Mouse (Mus musculus): Measurements from ENCODE around the gene Nck2.
"Not testable (repeated sequence)": the region's sequence is repeated elsewhere in the genome, so short reads cannot be mapped to it uniquely, and the experiment has no call there.

Gene Nck2

DNA sequence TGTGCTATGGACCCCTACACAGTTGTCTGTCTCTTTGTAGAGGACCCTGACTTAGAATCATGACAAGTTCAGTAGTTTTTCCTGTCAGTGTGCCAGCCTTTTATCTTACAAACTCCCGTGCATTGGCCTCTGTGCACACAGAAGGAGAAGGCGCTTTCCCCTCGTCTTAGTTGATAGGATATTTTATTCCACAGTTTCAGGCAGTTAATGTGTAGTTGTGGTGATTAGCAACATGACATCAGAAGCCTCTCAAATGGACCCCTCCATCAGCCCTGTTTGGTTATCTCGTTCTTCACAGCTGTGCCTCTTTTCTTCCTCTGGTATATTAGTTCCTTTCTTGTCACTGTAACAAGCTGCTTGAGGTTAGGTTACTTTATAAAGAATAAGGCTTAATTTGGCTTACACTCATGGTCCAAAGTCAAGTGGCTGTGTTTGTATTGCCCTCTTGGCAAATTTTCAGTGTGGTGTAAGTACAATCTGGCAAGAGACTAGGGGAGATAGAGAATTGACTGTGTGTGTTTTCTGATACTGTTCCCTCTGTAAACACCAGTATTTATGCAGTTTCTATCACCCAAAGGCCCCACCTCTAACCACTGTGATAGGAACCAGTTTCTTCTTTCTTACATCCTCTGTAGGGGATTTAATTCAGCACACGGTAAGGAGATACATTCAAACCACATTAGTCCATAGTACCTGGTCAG lies 89.8 kb downstream of the Nck2 start:
- no peak for DNase-seq (ENCODE audit: low spot score in 2 of 2)

DNA sequence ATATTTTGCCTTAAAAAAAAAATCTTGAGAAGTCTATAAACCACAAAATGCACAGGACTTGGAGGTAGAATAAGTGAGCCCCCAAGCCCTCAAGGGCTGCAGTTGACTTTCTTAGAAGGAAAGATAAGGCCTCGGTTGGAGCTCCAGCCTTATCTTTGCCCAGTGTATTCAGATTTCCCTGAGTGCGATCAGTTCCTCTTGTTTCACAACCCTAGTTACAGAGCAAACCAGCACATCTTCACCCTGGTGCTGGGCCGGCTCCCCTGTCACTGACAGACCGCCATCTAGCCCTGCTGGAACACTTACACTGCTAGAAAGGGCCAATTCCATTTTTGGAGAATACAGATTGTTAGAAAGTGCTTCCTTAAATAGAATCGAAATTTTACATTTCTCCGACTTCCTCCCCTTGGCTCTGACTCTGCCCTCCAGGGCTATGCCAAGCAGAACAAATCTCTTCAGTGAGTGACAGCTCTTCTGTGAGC lies 91.2 kb downstream of the Nck2 start:
- no peak for DNase-seq (ENCODE audit: low spot score in 2 of 2)

DNA sequence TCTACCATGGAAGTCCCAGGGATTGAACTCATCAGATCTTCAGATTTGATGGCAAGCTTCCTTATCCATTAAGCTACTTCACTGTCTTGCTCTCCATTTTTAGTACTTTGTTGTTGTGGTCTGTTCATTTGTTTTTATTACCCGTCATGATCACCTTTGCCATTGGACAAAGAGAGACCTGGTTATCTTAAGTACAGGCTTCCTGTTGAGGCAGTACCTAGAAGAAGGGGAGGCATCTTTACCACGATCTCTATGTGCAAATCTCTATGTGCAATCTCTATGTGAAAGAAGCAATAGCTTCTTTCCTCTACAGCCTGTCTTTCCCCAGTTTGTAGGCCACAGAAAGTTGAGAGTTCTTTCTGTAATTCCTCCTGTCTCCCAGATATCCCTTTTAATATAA lies 91.9 kb downstream of the Nck2 start:
- no peak for DNase-seq (ENCODE audit: low spot score in 2 of 2)

DNA sequence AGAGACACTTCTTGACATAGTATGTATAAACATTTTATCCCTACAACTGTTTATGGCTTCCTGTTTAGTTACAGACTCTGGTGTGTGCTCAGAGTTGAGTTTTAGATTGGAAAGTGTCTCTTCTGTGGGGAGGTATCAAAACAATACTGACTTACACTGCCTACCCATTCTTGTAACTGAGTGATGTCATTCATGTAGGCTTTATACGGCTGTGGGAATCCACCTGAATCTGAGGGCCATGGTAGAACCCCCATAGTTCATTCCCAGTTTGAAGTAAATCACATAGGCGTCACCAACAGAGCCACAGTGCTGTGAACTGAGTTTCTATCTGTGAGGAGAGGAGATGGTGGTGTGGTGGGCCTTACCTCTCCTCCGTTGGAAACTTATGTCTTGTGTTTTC lies 92.6 kb downstream of the Nck2 start:
- DNase-seq (ENCODE audit: low spot score in 2 of 2): no peak

DNA sequence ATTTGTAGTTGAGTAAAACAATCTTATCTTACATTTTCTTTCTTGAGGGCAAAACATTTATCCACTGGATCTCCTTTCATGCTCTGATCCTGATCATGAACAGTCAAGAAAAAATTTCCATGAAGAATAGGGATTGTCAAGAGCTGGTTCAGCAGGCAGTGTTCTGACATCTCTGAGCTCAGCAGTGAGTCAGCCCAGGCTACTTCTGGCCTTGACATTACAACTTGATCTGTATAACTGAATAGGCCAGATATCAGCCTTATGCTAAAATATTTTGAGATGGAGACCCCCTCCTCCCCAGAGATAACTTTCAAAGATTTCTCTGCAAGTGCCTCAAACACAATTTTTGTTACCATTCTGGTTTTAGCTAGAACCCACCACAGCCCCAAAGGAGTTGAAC lies 93.1 kb downstream of the Nck2 start:
- DNase-seq (ENCODE audit: low spot score in 2 of 2): no peak

DNA sequence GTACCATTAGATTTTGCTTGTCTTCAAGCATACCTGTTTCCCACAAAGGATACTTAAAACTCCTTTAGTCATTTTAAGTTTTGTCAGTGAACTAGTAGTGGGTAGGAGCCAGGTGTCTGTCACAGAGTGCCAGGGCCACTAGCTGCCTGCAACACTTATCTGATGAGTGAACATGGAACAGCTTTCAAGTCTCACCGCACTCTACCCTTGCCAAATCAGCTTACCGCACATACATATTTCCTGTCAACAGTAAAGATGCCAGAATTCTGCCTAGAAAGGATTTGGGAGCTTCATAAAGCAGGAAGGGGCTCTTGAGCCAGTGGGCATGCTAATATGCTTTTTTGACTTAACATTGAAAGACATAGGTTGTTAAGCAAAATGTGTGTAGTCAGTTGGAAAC lies 94.3 kb downstream of the Nck2 start:
- no peak for DNase-seq (ENCODE audit: low spot score in 2 of 2)

DNA sequence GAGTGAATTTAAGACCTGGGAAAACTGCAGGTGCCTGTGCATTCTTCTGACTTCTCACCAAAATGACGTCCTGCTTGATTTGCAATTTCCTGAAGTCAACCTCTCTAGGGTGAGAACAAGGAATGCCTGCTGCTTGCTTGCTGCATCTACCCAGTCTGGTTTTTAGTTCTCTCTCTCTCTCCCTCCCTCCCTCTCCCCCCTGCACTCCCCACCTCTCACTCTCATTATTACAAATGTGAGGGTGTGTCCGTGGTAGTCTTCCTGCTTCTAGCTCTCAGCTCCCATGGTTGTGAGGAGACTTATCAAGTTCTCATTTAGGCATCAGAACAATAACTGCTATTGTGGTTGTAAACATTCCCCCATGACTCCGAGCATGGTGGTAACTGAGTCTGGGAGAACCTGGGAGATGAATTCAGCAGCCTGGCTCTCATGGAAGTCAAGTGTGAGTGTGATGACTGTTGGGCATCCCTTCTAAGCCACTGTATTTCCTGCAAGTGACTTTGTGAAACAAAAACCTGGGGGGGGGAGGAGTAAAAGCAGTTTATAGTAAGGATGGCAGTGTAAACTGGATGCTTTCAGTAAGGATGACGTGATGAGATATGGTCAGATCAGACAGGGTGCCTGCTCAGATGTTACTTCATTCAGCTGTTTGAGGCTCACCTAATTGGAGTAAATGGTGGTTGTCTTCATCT lies 95.5 kb downstream of the Nck2 start:
- no peak for DNase-seq (ENCODE audit: low spot score in 2 of 2)

DNA sequence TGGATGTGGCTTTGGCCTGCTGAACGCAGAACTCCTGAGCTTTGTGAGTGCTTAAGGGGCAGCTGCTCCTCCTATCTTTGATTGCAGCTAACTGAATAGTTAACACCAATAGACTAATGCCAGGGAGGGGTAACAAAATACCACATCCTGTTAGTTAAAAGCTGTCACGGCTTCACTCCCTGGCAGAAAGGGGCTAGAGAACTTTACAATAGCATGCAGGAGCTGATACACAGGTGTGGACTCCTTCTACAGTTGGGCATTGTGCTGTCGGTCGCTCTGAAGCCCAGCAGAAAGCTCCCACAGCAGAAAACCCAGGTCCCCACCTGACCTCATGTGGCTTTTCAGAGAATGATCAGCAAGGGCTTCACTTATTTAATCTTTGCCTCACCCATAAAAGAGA lies 98.0 kb downstream of the Nck2 start:
- DNase-seq (ENCODE audit: low spot score in 2 of 2): no peak

DNA sequence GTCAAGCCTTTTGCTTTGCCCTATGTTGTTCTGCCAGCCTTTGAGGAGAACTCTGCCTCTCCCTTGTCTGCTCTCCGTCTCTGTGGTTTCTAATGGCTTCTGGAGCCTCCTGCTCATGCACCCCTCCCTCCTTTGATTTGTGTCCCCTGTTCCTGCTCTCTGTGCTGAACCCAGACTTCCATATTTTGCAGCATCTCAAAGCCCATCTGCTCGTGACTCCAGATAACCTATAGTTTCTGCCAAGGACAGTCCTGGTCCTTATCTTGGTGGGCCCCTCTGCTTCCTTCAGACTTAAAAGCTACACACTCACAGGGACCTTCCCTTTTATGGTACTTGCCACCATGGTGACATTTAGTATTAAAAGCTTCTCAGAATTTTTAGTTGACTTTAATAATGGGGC lies 103.3 kb downstream of the Nck2 start:
- no peak for DNase-seq (ENCODE audit: low spot score in 2 of 2)

DNA sequence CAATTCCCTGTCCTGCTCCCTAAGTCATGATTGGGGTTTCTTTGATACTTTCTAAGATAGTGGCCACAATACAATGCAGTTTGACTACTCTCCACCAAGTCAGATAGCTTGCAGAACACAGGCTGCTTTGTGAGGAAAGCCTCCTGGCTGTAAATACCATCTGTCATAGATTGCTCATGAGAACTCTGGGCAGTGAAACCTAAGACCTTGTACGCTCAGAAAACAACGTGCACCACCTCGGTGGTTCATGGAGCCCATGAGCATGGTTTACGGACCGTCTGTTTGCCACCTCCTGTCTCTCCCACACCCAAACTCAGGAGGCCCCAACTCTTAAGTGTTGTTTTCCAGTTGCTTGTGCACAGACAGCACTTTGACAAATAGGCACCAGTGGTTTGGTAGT lies 104.4 kb downstream of the Nck2 start:
- no peak for DNase-seq (ENCODE audit: low spot score in 2 of 2)

DNA sequence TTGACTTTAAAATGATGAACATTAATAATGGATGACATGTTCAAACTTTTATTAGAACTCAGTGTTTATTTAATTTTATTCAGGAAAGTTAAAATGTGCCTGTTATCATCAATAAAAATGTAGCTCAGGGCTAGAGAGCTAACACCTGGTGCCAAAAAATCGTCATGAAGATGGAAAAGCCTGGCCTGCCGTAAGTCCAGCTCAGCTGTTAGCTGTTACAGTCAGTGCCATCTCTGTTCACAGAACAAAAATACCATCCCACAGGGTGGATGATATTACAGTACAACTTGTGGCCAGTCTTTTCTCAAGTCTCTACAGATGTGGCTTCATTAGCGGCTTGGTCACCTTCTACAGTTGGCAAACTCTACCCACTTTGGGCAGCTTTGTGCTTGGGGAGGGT lies 106.1 kb downstream of the Nck2 start:
- DNase-seq (ENCODE audit: low spot score in 2 of 2): no peak

DNA sequence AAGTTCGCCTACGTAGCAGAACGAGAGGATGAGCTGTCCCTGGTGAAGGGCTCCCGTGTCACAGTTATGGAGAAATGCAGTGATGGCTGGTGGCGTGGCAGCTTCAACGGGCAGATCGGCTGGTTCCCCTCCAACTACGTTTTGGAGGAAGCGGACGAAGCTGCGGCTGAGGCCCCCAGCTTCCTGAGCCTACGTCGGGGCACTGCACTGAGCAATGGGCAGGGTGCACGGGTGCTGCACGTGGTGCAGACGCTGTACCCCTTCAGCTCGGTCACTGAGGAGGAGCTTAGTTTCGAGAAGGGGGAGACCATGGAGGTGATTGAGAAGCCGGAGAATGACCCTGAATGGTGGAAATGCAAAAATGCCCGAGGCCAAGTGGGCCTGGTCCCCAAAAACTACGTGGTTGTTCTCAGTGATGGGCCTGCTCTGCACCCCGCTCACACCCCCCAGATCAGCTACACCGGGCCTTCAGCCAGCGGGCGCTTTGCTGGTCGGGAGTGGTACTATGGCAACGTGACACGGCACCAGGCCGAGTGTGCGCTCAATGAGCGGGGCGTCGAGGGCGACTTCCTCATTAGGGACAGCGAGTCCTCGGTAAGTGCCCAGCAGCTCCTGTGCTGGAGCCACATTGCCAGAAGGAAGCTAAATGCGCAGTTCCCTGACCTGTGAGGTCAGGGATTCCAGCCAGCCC lies 109.8 kb downstream of the Nck2 start:
- DNase-seq (ENCODE audit: low spot score in 2 of 2): not testable (repeated sequence)

DNA sequence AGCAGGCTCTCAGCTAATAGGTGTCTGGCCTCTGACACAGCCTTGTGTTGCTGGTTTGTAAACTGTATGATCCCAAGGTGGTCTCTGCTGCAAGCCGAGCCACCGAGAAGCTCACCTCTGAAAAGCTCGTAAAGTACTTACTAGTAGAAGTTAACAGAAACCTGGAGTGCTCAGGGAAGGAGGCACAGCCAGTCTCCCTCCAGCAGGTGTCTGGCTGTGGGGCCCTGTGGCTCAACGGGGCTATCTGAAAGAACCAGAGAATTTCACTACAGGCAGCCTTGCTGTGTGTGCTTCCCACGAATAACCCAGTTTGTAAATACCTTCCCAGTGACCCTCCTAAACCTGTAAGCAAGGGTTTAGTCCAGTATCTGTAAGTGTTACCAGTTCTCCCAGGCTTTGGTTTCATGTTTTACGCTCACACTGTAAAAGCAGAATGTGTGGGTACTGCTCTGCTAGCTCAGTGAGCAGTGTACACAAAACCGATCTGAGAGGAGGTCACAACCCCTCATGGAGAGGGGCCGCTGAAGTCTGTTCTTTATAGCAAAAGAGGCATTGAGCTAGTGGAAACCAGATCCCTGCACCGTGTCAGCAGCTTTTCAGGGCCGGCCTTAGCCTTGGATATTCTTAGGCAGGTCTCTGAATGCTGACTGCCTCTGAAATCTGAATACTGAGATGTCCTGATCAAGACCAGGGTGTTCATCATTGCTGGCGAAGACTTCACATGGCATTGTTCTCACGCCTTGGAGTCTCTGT lies 111.0 kb downstream of the Nck2 start:
- no peak for DNase-seq (ENCODE audit: low spot score in 2 of 2)

DNA sequence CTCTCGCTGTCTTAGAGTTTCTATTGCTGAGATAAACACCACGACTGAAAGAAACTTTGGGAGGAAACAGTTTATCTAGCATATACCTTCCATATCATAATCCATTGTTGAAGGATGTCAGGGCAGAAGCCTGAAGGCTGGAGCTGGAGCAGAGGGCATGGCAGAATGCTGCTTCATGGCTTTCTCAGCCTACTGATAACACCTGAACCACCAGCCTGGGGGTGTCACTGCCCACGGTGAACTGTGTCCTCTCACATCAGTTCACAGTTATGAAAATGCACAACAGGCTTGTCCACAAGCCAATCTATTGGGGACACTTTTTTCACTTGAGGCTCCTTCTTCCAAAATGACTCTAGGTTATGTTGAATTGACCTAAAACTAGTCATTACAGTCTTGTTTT lies 114.0 kb downstream of the Nck2 start:
- no peak for DNase-seq (ENCODE audit: low spot score in 2 of 2)

DNA sequence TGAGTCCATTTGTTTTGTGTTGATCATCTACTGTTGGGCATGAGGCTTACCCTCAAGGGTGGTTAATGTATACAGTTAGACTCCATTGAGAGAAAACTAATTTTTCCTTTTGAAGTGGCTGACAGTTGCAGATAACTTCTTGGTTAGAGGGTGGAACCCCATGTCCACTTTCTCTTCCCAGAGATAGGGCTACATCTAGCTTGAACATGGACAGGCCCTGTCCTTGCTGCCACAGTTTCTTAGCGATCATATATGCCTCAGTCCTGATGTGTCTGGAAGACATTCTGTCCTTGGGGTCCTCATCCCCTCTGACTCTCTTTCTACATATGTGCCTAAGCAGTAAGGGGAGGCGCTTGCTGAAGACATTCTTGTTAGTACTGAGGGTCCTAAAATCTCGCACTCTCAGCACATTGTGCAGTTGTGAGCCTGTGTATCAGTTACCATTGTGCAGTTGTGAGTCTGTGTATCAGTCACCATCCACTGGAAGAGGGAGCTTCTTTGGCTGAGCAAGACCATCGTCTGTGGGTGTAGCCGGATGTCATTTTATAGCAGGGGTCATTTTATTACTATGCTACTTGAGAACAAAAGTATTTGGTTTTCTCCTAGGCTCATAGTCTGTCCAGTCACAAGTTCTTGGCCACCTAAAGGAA lies 114.8 kb downstream of the Nck2 start:
- DNase-seq (ENCODE audit: low spot score in 2 of 2): no peak

DNA sequence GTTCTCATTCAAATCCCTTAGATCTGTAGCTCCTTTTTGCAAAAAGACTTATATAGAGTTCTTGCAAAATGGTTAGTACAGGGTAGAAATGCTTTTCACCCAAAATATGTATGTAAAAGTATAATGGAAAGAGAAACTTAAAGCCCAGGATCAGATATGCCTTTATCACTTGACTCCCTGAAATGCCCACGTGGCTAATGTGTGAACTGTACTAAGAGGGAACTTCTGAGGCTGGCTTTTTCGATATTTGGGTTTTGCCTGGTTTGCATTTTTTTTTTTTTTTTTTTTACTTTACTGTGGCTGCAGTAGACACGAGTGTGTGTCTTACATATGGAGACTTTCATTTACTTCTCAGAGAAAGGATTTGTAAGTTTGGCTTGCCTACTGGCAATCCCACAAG lies 116.7 kb downstream of the Nck2 start:
- DNase-seq (ENCODE audit: low spot score in 2 of 2): no peak

DNA sequence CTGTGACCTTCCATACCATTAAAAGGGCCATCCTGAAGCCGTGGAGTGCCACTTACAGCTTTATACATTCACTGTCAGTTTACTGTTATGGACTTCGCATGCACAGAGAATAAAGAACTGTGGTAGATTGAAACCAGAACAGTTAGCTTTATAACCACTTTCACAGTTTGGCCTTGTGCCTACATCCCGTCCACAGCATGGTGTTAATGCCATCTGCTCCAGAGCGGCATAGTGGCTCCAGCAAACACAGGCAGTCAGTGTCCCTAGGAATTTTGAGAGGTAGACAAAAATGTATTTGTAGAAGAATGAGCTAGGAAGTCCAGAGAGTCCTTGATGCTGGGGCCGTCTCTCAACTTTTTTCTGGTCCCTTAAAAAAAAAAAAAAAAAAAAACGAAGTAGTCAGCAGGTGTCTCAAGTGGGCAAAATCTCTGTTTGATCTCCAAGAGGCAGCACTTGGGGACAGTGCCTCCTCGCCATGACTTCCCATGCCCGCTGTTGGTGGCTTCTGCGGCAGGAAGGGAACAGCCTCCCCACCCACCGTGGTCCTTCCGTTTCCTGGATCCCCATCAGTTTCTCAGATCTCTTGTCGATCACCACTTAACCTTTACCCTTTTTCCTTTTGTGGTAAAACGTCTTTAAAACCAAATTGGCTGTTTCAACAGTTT lies 117.8 kb downstream of the Nck2 start:
- no peak for DNase-seq (ENCODE audit: low spot score in 2 of 2)

DNA sequence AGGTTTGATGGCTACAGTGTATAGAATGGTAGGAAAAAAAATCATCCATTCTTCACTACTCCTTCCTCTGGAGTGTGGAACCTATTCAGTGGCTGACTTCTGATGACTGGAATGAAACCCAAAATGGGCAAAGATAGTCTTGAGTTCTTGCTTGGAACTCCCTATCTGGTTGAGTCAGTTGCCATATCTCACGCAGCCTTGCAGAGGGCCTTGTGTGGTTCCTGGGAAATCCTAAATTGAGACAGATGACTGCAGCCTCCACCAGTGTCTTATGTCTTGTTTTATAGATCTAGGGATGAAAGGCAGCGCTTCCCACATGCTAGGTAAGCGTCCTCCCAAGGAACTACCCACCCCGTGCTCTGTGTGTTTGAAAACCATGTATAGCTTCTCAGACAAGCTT lies 120.9 kb downstream of the Nck2 start:
- DNase-seq (ENCODE audit: low spot score in 2 of 2): no peak

DNA sequence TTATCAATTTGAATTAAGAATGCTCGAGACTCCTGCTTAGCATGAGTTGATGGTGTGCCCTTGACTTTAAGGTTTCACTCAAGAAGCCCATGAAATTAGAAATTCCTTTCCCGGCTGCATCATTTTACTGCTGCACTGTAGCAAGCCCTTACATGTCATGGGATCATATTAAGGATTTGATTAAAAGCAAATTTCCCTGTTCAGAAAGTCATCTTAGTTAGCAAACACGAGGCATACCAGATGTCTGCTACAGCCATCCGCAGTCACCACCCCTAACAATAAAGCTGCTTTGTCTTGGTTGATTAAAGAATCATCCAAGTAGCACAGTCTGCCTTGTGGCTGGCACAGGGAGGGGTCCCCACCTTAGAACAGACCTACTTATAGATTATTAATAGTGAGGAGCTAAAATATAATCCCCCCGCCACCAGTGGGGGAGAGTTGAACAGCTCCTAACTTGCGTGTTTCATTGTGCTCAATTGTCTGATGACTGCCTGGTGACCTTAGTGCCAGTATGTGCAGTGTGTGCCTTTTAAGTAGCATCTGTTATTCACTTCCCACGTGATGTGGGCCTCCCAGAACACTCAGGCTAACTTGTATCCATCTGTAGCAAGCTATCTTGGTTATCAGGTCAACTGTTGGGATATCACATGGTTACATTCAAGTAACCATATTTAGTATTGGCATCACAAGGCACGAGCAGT lies 122.4 kb downstream of the Nck2 start:
- DNase-seq (ENCODE audit: low spot score in 2 of 2): no peak

DNA sequence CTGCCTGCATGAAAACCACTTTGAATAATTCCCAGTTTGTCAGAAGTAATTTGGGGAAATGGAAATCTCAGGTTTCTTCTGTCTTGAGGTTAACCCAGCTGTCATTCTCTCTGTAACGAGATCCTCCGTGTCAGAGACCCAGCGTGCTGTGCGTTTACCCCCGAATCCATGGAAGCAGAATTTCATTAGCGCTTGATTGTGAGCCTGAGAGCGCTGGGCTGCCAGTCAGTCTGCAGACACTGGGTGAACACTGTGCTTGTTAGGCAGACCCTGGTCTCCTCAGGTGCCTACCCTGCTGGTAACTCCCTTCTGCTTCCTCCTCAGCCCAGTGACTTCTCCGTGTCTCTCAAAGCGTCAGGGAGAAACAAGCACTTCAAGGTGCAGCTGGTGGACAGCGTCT lies 124.4 kb downstream of the Nck2 start:
- no peak for DNase-seq (ENCODE audit: low spot score in 2 of 2)

DNA sequence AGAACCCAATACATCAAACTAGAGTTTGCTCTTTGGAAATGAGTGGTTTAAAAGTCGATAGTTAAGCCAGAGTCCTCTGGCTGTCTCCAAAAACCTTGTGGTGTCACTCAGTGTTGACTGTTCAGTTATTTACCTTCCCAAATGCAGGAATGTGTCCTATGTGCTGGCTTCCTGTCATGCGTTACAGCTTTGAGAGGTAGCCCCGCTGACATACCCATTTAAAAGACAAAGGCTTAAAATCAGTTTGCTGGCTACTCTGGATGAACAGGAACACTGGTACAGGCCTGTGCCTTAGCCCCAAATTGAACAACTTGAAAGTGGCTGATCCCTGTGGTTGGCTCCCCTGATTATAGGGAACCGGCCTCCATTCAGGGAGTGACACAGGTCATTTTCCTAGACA lies 126.7 kb downstream of the Nck2 start:
- no peak for DNase-seq (ENCODE audit: low spot score in 2 of 2)
